Mouse (Mus musculus): ENCODE measurements around the gene Irak3. TPM values are rescaled to one million over a fixed set of nuclear protein-coding genes. Genes with fewer than 3 reads are reported as not detected.

Gene Irak3
- polyA plus RNA-seq, 1 experiment: 5.9 TPM

DNA sequence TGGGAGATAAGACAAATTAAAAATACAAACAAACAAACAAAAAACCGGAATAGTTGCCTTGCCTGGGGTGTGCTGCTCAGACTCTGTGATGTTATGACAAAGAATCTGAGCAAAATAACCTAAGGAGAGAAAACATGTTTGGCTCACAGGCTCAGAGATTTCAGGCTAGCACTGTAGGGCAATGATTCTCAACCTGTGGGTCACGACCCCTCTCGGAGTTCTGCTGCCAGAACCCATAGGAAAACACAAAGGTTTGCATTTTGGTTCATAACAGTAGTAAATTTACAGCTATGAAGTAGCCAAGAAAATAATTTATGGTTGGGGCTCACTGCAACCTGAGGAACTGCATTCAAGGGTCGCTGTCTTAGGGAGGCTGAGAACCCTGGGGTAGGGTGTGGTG is 9.7 kb downstream of the Irak3 start:
- Histone ChIP-seq H3K27ac (ENCODE audit: insufficient read depth, low read length) (no peak overlapping the region), H3K4me3 (ENCODE audit: extremely low read depth, insufficient read depth, insufficient read length) (no peak overlapping the region), H3K36me3 (ENCODE audit: control insufficient read depth, insufficient read depth, low read length) (no peaks in the 10 kb centered on the region), H3K27me3 (ENCODE audit: control insufficient read depth, insufficient read depth, low read length) (no peaks in the 10 kb centered on the region), H3K4me1 (ENCODE audit: control insufficient read depth, insufficient read depth, insufficient read length) (peaks cover 26% of the 10 kb centered on the region)
- no peak for TF ChIP-seq POLR2A (IDR thresholded peaks at IDR 0.05; ENCODE audit: low read depth, low read length)
- no peak for TF ChIP-seq CTCF (IDR thresholded peaks at IDR 0.05; ENCODE audit: extremely low read depth, insufficient read depth, insufficient read length, insufficient replicate concordance)
- 88% methylated on average over 4 of the region's 4 CpGs for WGBS
- DNase-seq (ENCODE audit: low read depth in 1 of 2, low spot score in 2 of 2): no peak

- no peaks in the 10 kb centered on the region for H3K36me3 ChIP-seq (ENCODE audit: control insufficient read depth, insufficient read depth, low read length)
- 44% methylated on average over 6 of the region's 6 CpGs for WGBS
- no peaks in the 10 kb centered on the region for H3K27me3 ChIP-seq (ENCODE audit: control insufficient read depth, insufficient read depth, low read length)
- TF ChIP-seq CTCF (IDR thresholded peaks at IDR 0.05; ENCODE audit: extremely low read depth, insufficient read depth, insufficient read length, insufficient replicate concordance): no peak
- TF ChIP-seq POLR2A (IDR thresholded peaks at IDR 0.05; ENCODE audit: low read depth, low read length): no peak
- no peak overlapping the region for H3K27ac ChIP-seq (ENCODE audit: insufficient read depth, low read length)
- H3K4me1 ChIP-seq (ENCODE audit: control insufficient read depth, insufficient read depth, insufficient read length): peaks cover 26% of the 10 kb centered on the region
- no peak overlapping the region for H3K4me3 ChIP-seq (ENCODE audit: extremely low read depth, insufficient read depth, insufficient read length)
- peak; percentile 35 to 70 for DNase-seq (ENCODE audit: low read depth in 1 of 2, low spot score in 2 of 2)
Observed at GRCm38 (mm10) chr10:120191165-120191564, 10.8 kb downstream of the Irak3 start.

DNA sequence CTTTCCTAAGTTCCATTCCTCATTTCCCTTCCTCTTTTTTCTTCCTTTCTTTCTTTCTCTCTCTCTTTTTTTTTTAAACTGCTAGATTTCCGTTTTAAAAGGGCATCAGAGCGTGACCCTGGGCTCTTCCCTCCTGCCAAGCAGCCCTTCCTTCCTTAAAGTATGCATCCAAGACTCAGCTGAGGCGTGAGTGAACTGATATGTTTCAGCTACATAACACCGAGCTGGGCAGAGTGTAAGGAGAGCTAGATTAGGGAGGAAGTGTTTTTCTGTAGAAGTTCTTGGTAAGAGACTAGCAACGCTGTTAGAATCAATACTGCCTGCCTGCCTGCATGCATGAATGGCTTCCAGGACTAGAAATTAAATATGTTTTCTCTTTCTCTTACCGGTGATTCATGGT is 12.1 kb downstream of the Irak3 start:
- Histone ChIP-seq H3K36me3 (ENCODE audit: control insufficient read depth, insufficient read depth, low read length) (no peaks in the 10 kb centered on the region), H3K4me1 (ENCODE audit: control insufficient read depth, insufficient read depth, insufficient read length) (peaks cover 26% of the 10 kb centered on the region), H3K27me3 (ENCODE audit: control insufficient read depth, insufficient read depth, low read length) (no peaks in the 10 kb centered on the region), H3K4me3 (ENCODE audit: extremely low read depth, insufficient read depth, insufficient read length) (no peak overlapping the region; the same call in 1 of the 2 replicates), H3K27ac (ENCODE audit: insufficient read depth, low read length) (peak overlapping the region; percentile 15; the same call in 1 of the 2 replicates)
- WGBS: 6% methylated on average over 6 of the region's 6 CpGs
- DNase-seq (ENCODE audit: low read depth in 1 of 2, low spot score in 2 of 2): no peak
- TF ChIP-seq CTCF (IDR thresholded peaks at IDR 0.05; ENCODE audit: extremely low read depth, insufficient read depth, insufficient read length, insufficient replicate concordance) (no peak), POLR2A (IDR thresholded peaks at IDR 0.05; ENCODE audit: low read depth, low read length) (no peak)

GRCm38 (mm10) chr10:120189276-120189675 is 12.7 kb downstream of the Irak3 start:
- Histone ChIP-seq H3K4me3 (ENCODE audit: extremely low read depth, insufficient read depth, insufficient read length) (no peak overlapping the region), H3K4me1 (ENCODE audit: control insufficient read depth, insufficient read depth, insufficient read length) (peaks cover 27% of the 10 kb centered on the region), H3K27me3 (ENCODE audit: control insufficient read depth, insufficient read depth, low read length) (no peaks in the 10 kb centered on the region), H3K36me3 (ENCODE audit: control insufficient read depth, insufficient read depth, low read length) (no peaks in the 10 kb centered on the region), H3K27ac (ENCODE audit: insufficient read depth, low read length) (peak overlapping the region; percentile 67; the same call in 1 of the 2 replicates)
- TF ChIP-seq POLR2A (IDR thresholded peaks at IDR 0.05; ENCODE audit: low read depth, low read length) (no peak), CTCF (IDR thresholded peaks at IDR 0.05; ENCODE audit: extremely low read depth, insufficient read depth, insufficient read length, insufficient replicate concordance) (no peak)
- 4% methylated on average over 11 of the region's 11 CpGs for WGBS
- DNase-seq (ENCODE audit: low read depth in 1 of 2, low spot score in 2 of 2): peak in 1 of 2 experiments; percentile 27

DNA sequence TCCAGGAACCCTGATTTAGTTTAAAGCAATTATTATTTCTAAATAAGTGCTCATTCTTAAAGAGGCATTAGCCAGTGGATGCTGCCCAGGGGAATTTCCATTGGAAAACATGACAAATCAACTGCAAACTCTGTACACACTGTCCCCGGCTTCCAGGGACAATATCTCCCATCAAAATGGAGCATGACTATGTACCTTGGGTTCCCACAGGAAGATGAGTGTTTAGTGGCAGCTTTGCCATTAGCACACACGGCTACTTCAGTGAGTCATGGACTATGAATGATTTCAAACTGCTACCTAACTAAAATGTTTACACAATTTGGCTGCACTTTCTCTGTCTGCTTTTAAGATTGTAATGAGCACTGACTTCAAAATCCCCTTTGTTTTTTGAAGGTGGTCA is 13.4 kb downstream of the Irak3 start:
- Histone ChIP-seq H3K4me3 (ENCODE audit: extremely low read depth, insufficient read depth, insufficient read length) (no peak overlapping the region), H3K27ac (ENCODE audit: insufficient read depth, low read length) (no peak overlapping the region), H3K36me3 (ENCODE audit: control insufficient read depth, insufficient read depth, low read length) (no peaks in the 10 kb centered on the region), H3K27me3 (ENCODE audit: control insufficient read depth, insufficient read depth, low read length) (no peaks in the 10 kb centered on the region), H3K4me1 (ENCODE audit: control insufficient read depth, insufficient read depth, insufficient read length) (peaks cover 26% of the 10 kb centered on the region)
- no peak for TF ChIP-seq CTCF (IDR thresholded peaks at IDR 0.05; ENCODE audit: extremely low read depth, insufficient read depth, insufficient read length, insufficient replicate concordance)
- TF ChIP-seq POLR2A (IDR thresholded peaks at IDR 0.05; ENCODE audit: low read depth, low read length): no peak
- DNase-seq (ENCODE audit: low read depth in 1 of 2, low spot score in 2 of 2): no peak
- 70% methylated on average over 2 of the region's 2 CpGs for WGBS

GRCm38 (mm10) chr10:120183342-120183741 is 18.6 kb downstream of the Irak3 start:
- H3K4me3 ChIP-seq (ENCODE audit: extremely low read depth, insufficient read depth, insufficient read length): no peak overlapping the region
- DNase-seq (ENCODE audit: low read depth in 1 of 2, low spot score in 2 of 2): no peak
- WGBS: 14% methylated on average over 2 of the region's 2 CpGs
- H3K27ac ChIP-seq (ENCODE audit: insufficient read depth, low read length): no peak overlapping the region; the same call in 1 of the 2 replicates
- H3K27me3 ChIP-seq (ENCODE audit: control insufficient read depth, insufficient read depth, low read length): no peaks in the 10 kb centered on the region
- no peak for TF ChIP-seq POLR2A (IDR thresholded peaks at IDR 0.05; ENCODE audit: low read depth, low read length)
- TF ChIP-seq CTCF (IDR thresholded peaks at IDR 0.05; ENCODE audit: extremely low read depth, insufficient read depth, insufficient read length, insufficient replicate concordance): no peak
- no peaks in the 10 kb centered on the region; the same call in 1 of the 2 replicates for H3K36me3 ChIP-seq (ENCODE audit: control insufficient read depth, insufficient read depth, low read length)
- peaks cover 3% of the 10 kb centered on the region; the same call in 1 of the 2 replicates for H3K4me1 ChIP-seq (ENCODE audit: control insufficient read depth, insufficient read depth, insufficient read length)

GRCm38 (mm10) chr10:120182887-120183286 is 19.0 kb downstream of the Irak3 start:
- Histone ChIP-seq H3K27ac (ENCODE audit: insufficient read depth, low read length) (no peak overlapping the region), H3K36me3 (ENCODE audit: control insufficient read depth, insufficient read depth, low read length) (no peaks in the 10 kb centered on the region; the same call in 1 of the 2 replicates), H3K4me3 (ENCODE audit: extremely low read depth, insufficient read depth, insufficient read length) (no peak overlapping the region), H3K4me1 (ENCODE audit: control insufficient read depth, insufficient read depth, insufficient read length) (peaks cover 3% of the 10 kb centered on the region; the same call in 1 of the 2 replicates), H3K27me3 (ENCODE audit: control insufficient read depth, insufficient read depth, low read length) (no peaks in the 10 kb centered on the region)
- 94% methylated on average over 1 of the region's 1 CpGs for WGBS
- peak; percentile 13; the same call in 1 of the 2 replicates for TF ChIP-seq CTCF (IDR thresholded peaks at IDR 0.05; ENCODE audit: extremely low read depth, insufficient read depth, insufficient read length, insufficient replicate concordance)
- TF ChIP-seq POLR2A (IDR thresholded peaks at IDR 0.05; ENCODE audit: low read depth, low read length): no peak
- peak in 1 of 2 experiments; percentile 46 for DNase-seq (ENCODE audit: low read depth in 1 of 2, low spot score in 2 of 2)

Measured in spleen, adult 2 months (tissue).